Mouse (Mus musculus): ENCODE data around the gene Olfm3.

DNA sequence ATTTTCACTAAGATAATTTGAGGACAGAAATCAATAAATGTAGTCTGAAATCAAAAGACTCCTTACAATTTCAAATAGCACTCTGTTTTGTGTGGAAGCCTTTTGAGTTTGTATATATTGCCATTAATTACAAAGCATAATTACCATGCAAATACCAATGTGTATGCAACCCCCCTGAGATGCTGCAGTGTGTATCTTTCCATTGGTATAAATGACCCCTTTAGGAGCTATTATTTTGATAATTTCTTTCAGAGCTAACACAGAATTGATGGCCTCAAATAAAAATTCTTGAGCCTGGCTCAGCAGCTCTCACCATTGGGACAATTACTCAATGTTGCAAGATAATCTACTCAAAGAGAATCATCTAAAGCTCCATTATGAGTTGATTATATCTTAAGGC is 67.3 kb downstream of the Olfm3 start:
- TF ChIP-seq POLR2A (IDR thresholded peaks at IDR 0.05; ENCODE audit: borderline replicate concordance, control insufficient read depth, low read depth, low read length) (no peak), CTCF (IDR thresholded peaks at IDR 0.05; ENCODE audit: control insufficient read depth, insufficient read depth, low read length) (no peak)
